Mouse (Mus musculus): Measurements from ENCODE around the gene Iqschfp. TPM values are rescaled to one million over a fixed set of nuclear protein-coding genes. Genes with fewer than 3 reads are reported as not detected.

Gene Iqschfp
- polyA plus RNA-seq, 1 experiment from 2014 or later, result 9.6 TPM

- Histone ChIP-seq H3K4me3 (replicated peaks) (peak overlapping the region; percentile 68), H3K27me3 (peaks cover 18% of the 10 kb centered on the region), H3K4me2 (replicated peaks) (peak overlapping the region; percentile 98), H3K9me3 (no peaks in the 10 kb centered on the region), H3K9ac (replicated peaks) (peak overlapping the region; percentile 76), H3K36me3 (no peaks in the 10 kb centered on the region), H3K4me1 (replicated peaks) (peaks cover 29% of the 10 kb centered on the region), H3K27ac (peak overlapping the region; percentile 64)
- under 1% methylated on average over 70 of the region's 70 CpGs for WGBS
- ATAC-seq, result peak; percentile 86
Observed at GRCm38 (mm10) chr3:68493586-68494295, 601.7 kb downstream of the Iqschfp start.

GRCm38 (mm10) chr3:68494296-68495095 is 602.5 kb downstream of the Iqschfp start:
- H3K27ac ChIP-seq, result peak overlapping the region; percentile 64
- no peaks in the 10 kb centered on the region for H3K36me3 ChIP-seq
- ATAC-seq, result peak; percentile 54
- H3K27me3 ChIP-seq, result peaks cover 18% of the 10 kb centered on the region
- under 1% methylated on average over 67 of the region's 68 CpGs for WGBS
- H3K9ac ChIP-seq (replicated peaks), result peak overlapping the region; percentile 76
- peak overlapping the region; percentile 68 for H3K4me3 ChIP-seq (replicated peaks)
- peak overlapping the region; percentile 98 for H3K4me2 ChIP-seq (replicated peaks)
- no peaks in the 10 kb centered on the region for H3K9me3 ChIP-seq
- peaks cover 29% of the 10 kb centered on the region for H3K4me1 ChIP-seq (replicated peaks)

- H3K27me3 ChIP-seq, result peaks cover 18% of the 10 kb centered on the region
- peak overlapping the region; percentile 76 for H3K9ac ChIP-seq (replicated peaks)
- H3K9me3 ChIP-seq, result no peaks in the 10 kb centered on the region
- peak overlapping the region; percentile 68 for H3K4me3 ChIP-seq (replicated peaks)
- WGBS, result under 1% methylated on average over 38 of the region's 38 CpGs
- H3K27ac ChIP-seq, result peak overlapping the region; percentile 64
- H3K4me1 ChIP-seq (replicated peaks), result peaks cover 29% of the 10 kb centered on the region
- ATAC-seq, result peak; percentile 60
- peak overlapping the region; percentile 98 for H3K4me2 ChIP-seq (replicated peaks)
- H3K36me3 ChIP-seq, result no peaks in the 10 kb centered on the region
Observed at GRCm38 (mm10) chr3:68495096-68495735, 603.2 kb downstream of the Iqschfp start.

- peak overlapping the region; percentile 64; the same call in 1 of the 2 replicates for H3K27ac ChIP-seq
- WGBS, result 1% methylated on average over 9 of the region's 9 CpGs
- peaks cover 29% of the 10 kb centered on the region for H3K4me1 ChIP-seq (replicated peaks)
Observed at GRCm38 (mm10) chr3:68495736-68496242, 603.8 kb downstream of the Iqschfp start.

GRCm38 (mm10) chr3:68496513-68496912 is 604.5 kb downstream of the Iqschfp start:
- Histone ChIP-seq H3K4me2 (replicated peaks) (peak overlapping the region; percentile 98), H3K27me3 (peaks cover 18% of the 10 kb centered on the region), H3K4me3 (replicated peaks) (0 out of 2 replicates have a peak overlapping the region, but pooled peaks have one; percentile 68), H3K9me3 (no peaks in the 10 kb centered on the region), H3K9ac (replicated peaks) (no peak overlapping the region), H3K4me1 (replicated peaks) (peaks cover 29% of the 10 kb centered on the region), H3K27ac (no peak overlapping the region), H3K36me3 (no peaks in the 10 kb centered on the region)
- no peak for ATAC-seq
- WGBS, result 67% methylated on average over 6 of the region's 6 CpGs

More at GRCm38 (mm10) chr3:68495736-68496242, 603.8 kb downstream of the Iqschfp start:
- Histone ChIP-seq H3K36me3 (no peaks in the 10 kb centered on the region), H3K27me3 (peaks cover 18% of the 10 kb centered on the region), H3K4me3 (replicated peaks) (peak overlapping the region; percentile 68), H3K9ac (replicated peaks) (peak overlapping the region; percentile 76), H3K9me3 (no peaks in the 10 kb centered on the region), H3K4me2 (replicated peaks) (peak overlapping the region; percentile 98)
- ATAC-seq, result peak; percentile 1; the same call in 1 of the 2 replicates

- Histone ChIP-seq H3K9ac (replicated peaks) (no peak overlapping the region), H3K27ac (no peak overlapping the region), H3K27me3 (no peaks in the 10 kb centered on the region), H3K4me3 (replicated peaks) (no peak overlapping the region), H3K36me3 (no peaks in the 10 kb centered on the region), H3K9me3 (no peaks in the 10 kb centered on the region), H3K4me2 (replicated peaks) (no peak overlapping the region), H3K4me1 (replicated peaks) (peaks cover 20% of the 10 kb centered on the region)
- WGBS, result 90% methylated on average over 6 of the region's 6 CpGs
- ATAC-seq, result no peak
Observed at GRCm38 (mm10) chr3:68499532-68500152, 607.6 kb downstream of the Iqschfp start.

- H3K4me2 ChIP-seq (replicated peaks), result no peak overlapping the region
- ATAC-seq, result no peak
- H3K9me3 ChIP-seq, result no peaks in the 10 kb centered on the region
- no peak overlapping the region for H3K9ac ChIP-seq (replicated peaks)
- H3K4me1 ChIP-seq (replicated peaks), result peaks cover 3% of the 10 kb centered on the region; the same call in 1 of the 2 replicates
- H3K27ac ChIP-seq, result no peak overlapping the region
- 92% methylated on average over 3 of the region's 3 CpGs for WGBS
- no peaks in the 10 kb centered on the region for H3K36me3 ChIP-seq
- no peak overlapping the region for H3K4me3 ChIP-seq (replicated peaks)
- H3K27me3 ChIP-seq, result no peaks in the 10 kb centered on the region
Observed at GRCm38 (mm10) chr3:68504838-68505237, 612.8 kb downstream of the Iqschfp start.

- ATAC-seq, result no peak
- H3K27me3 ChIP-seq, result no peaks in the 10 kb centered on the region
- no peak overlapping the region for H3K4me3 ChIP-seq (replicated peaks)
- H3K27ac ChIP-seq, result no peak overlapping the region
- no peak overlapping the region for H3K4me2 ChIP-seq (replicated peaks)
- no peaks in the 10 kb centered on the region for H3K9me3 ChIP-seq
- H3K9ac ChIP-seq (replicated peaks), result no peak overlapping the region
- peaks cover 3% of the 10 kb centered on the region; the same call in 1 of the 2 replicates for H3K4me1 ChIP-seq (replicated peaks)
- H3K36me3 ChIP-seq, result no peaks in the 10 kb centered on the region
- 74% methylated on average over 7 of the region's 7 CpGs for WGBS
Observed at GRCm38 (mm10) chr3:68506769-68507318, 614.8 kb downstream of the Iqschfp start.

GRCm38 (mm10) chr3:68508629-68509028 is 616.6 kb downstream of the Iqschfp start:
- H3K4me2 ChIP-seq (replicated peaks), result no peak overlapping the region
- WGBS, result 69% methylated on average over 6 of the region's 6 CpGs
- no peaks in the 10 kb centered on the region for H3K9me3 ChIP-seq
- H3K36me3 ChIP-seq, result no peaks in the 10 kb centered on the region
- no peaks in the 10 kb centered on the region for H3K27me3 ChIP-seq
- no peak overlapping the region for H3K4me3 ChIP-seq (replicated peaks)
- H3K4me1 ChIP-seq (replicated peaks), result peaks cover 6% of the 10 kb centered on the region
- 0 out of 2 replicates have a peak overlapping the region, but pooled peaks have one; percentile 1 for H3K9ac ChIP-seq (replicated peaks)
- ATAC-seq, result no peak
- no peak overlapping the region for H3K27ac ChIP-seq

- WGBS, result 83% methylated on average over 5 of the region's 5 CpGs
Observed at GRCm38 (mm10) chr3:68510872-68511271, 618.8 kb downstream of the Iqschfp start.

GRCm38 (mm10) chr3:68511744-68512143 is 619.7 kb downstream of the Iqschfp start:
- Histone ChIP-seq H3K9me3 (no peaks in the 10 kb centered on the region), H3K27ac (no peak overlapping the region), H3K9ac (replicated peaks) (no peak overlapping the region), H3K27me3 (no peaks in the 10 kb centered on the region), H3K4me1 (replicated peaks) (peaks cover 12% of the 10 kb centered on the region), H3K36me3 (no peaks in the 10 kb centered on the region), H3K4me3 (replicated peaks) (no peak overlapping the region), H3K4me2 (replicated peaks) (no peak overlapping the region)
- 84% methylated on average over 4 of the region's 4 CpGs for WGBS
- no peak for ATAC-seq

More at GRCm38 (mm10) chr3:68510872-68511271, 618.8 kb downstream of the Iqschfp start:
- Histone ChIP-seq H3K4me2 (replicated peaks) (no peak overlapping the region), H3K4me3 (replicated peaks) (no peak overlapping the region), H3K9ac (replicated peaks) (no peak overlapping the region), H3K27me3 (no peaks in the 10 kb centered on the region), H3K4me1 (replicated peaks) (peaks cover 12% of the 10 kb centered on the region), H3K36me3 (no peaks in the 10 kb centered on the region), H3K9me3 (no peaks in the 10 kb centered on the region), H3K27ac (no peak overlapping the region)
- ATAC-seq, result no peak
